15 mouse cellular contexts compared by ENCODE assay signal in the genomic region with DNA sequence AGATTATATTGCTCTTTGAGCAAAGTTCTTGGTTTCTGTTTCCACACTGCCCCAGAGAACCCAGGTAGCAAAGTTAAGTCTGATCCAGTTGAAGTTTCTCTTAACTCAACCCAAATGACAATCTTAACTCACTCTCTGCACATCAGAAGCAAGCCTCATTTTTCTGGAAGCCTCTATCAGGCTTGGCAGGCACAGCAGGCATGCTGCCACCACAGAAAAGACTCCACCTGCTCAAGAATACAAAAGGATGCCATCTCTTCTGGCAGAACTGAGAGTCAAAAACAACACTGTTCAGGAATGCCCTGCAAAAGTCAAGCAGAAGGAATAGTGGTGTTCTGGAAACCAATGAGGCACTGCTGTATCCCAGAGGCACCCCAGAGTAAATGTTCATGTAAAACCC.
"Had no signal": no experiment of that assay in that cellular context is flagged by ENCODE, and none has a peak within 500 bp of the region (broad histone marks: within the 10 kb centered on the region; RNA-seq: fewer than 3 reads in every experiment).

No protein-coding gene starts in this region.

- H3K9me3 ChIP-seq: limb, embryonic 15.5 days; liver, embryonic 12.5 days; midbrain, embryonic 10.5 days; neural tube, embryonic 15.5 days had no signal

- H3K9ac ChIP-seq: limb, embryonic 15.5 days; liver, embryonic 12.5 days; lung, embryonic 14.5 days; neural tube, embryonic 15.5 days had no signal

- H3K4me2 ChIP-seq: limb, embryonic 15.5 days; liver, embryonic 12.5 days; lung, embryonic 14.5 days; neural tube, embryonic 15.5 days had no signal

- H3K4me1 ChIP-seq: limb, embryonic 15.5 days; liver, embryonic 12.5 days; midbrain, embryonic 10.5 days; neural tube, embryonic 15.5 days had no signal

- DNase-seq: kidney, adult 8-10 months; kidney, postnatal 25 days; layer of hippocampus, adult 9-11 months; layer of hippocampus, postnatal 36 days; left cerebral cortex, postnatal 4 days; lung, embryonic 14.5 days; lung, postnatal 10 days; lung, postnatal 4 days; midbrain, embryonic 14.5 days; thymus, postnatal 14 days had no signal

- ATAC-seq: liver, embryonic 12.5 days had no signal

- H3K4me3 ChIP-seq: limb, embryonic 15.5 days; liver, embryonic 12.5 days; midbrain, embryonic 10.5 days; myocyte; neural tube, embryonic 15.5 days had no signal

- H3K36me3 ChIP-seq: limb, embryonic 15.5 days; liver, embryonic 12.5 days; midbrain, embryonic 10.5 days; neural tube, embryonic 15.5 days had no signal

- H3K27me3 ChIP-seq: limb, embryonic 15.5 days; liver, embryonic 12.5 days; neural tube, embryonic 15.5 days had no signal

- H3K27ac ChIP-seq: limb, embryonic 15.5 days; liver, embryonic 12.5 days; midbrain, embryonic 10.5 days; neural tube, embryonic 15.5 days had no signal
